Mouse (Mus musculus) intestine, postnatal 0 days (tissue): ENCODE data around the gene Uqcrq. TPM values are rescaled to one million over a fixed set of nuclear protein-coding genes. Genes with fewer than 3 reads are reported as not detected.

Experiments
- ATAC-seq: fragments of 200-750 bp; cut with Nextera tagmentation; 2 replicates; pipeline ENCODE4 v1.8.0; 2017; ENCODE audit warnings: mild to moderate bottlenecking, moderate TSS enrichment, moderate library complexity
- H3K27ac ChIP-seq: fragments of 300-500 bp; sonication (generic); 2 replicates; pipeline ENCODE4 v1.5.1; 2014; ENCODE audit warnings: mild to moderate bottlenecking, low read depth, low read length, moderate library complexity
- H3K27me3 ChIP-seq: fragments of 300-500 bp; sonication (generic); replicated peaks from 2 replicates; pipeline ENCODE4 v1.6.1; 2014; ENCODE audit warnings: low read length, mixed read lengths; ENCODE audit not compliant: control insufficient read depth, insufficient read depth
- H3K36me3 ChIP-seq: fragments of 300-500 bp; sonication (generic); 2 replicates; pipeline ENCODE4 v1.6.1; 2014; ENCODE audit warnings: mild to moderate bottlenecking, moderate library complexity; ENCODE audit not compliant: control insufficient read depth, insufficient read depth
- H3K4me1 ChIP-seq: fragments of 300-500 bp; sonication (generic); replicated peaks from 2 replicates; pipeline ENCODE4 v1.6.1; 2014; ENCODE audit warnings: antibody characterized with exemption, low read length, mixed read lengths; ENCODE audit not compliant: control insufficient read depth, insufficient read depth
- H3K4me2 ChIP-seq: fragments of 300-500 bp; sonication (generic); replicated peaks from 2 replicates; pipeline ENCODE4 v1.6.1; 2014; ENCODE audit warnings: low read depth, mild to moderate bottlenecking, moderate library complexity
- H3K4me3 ChIP-seq: fragments of 300-500 bp; sonication (generic); 2 replicates; pipeline ENCODE4 v1.5.1; 2014; ENCODE audit warnings: low read depth, low read length
- H3K9ac ChIP-seq: fragments of 300-500 bp; sonication (generic); 2 replicates; pipeline ENCODE4 v1.6.1; 2014; ENCODE audit warnings: mild to moderate bottlenecking, low read depth, low read length
- H3K9me3 ChIP-seq: fragments of 300-500 bp; sonication (generic); 2 replicates; pipeline ENCODE4 v1.6.1; 2016; ENCODE audit warnings: mixed run types; ENCODE audit not compliant: control insufficient read depth
- CTCF ChIP-seq: sonication (generic); IDR thresholded peaks from 2 replicates; pipeline ENCODE4 v1.5.1; 2016; ENCODE audit warnings: low read depth, mild to moderate bottlenecking, control low read depth, antibody characterized with exemption, moderate library complexity
- WGBS: fragments of 180-500 bp; shearing (Covaris S2); extraction: QIAGEN DNeasy Blood & Tissue Kit; methylation state at CpG from one replicate; pipeline ENCODE4 v1.1.7; 2014; 5-methylcytosine and 5-hydroxymethylcytosine counted together
- microRNA-seq: library from miRNA; unstranded; fragments of <30 nt; microRNA quantifications from one replicate; pipeline ENCODE4, GENCODE M21; 2016
- polyA plus RNA-seq: library from polyadenylated mRNA; unstranded; fragments of >200 nt; fragmentation: Nextera tagmentation; extraction: Ambion mirVana; gene quantifications from 2 replicates; pipeline ENCODE4 v1.2.1, GENCODE M21; 2015

Gene Uqcrq
- polyA plus RNA-seq, 1 experiment from 2014 or later = 2,040 TPM

GRCm38 (mm10) chr11:53403638-53404037 lies 27.0 kb downstream of the Uqcrq start:
- ATAC-seq = no peak
- H3K9me3 ChIP-seq = no peaks in the 10 kb centered on the region
- no peak overlapping the region for H3K9ac ChIP-seq
- WGBS = 69% methylated on average over 1 of the region's 1 CpGs
- peaks cover 77% of the 10 kb centered on the region for H3K36me3 ChIP-seq
- H3K4me3 ChIP-seq = no peak overlapping the region
- no peak for TF ChIP-seq CTCF
- no peaks in the 10 kb centered on the region for H3K4me1 ChIP-seq
- no peaks in the 10 kb centered on the region for H3K27me3 ChIP-seq
- H3K4me2 ChIP-seq = no peak overlapping the region
- H3K27ac ChIP-seq = no peak overlapping the region

GRCm38 (mm10) chr11:53393856-53394255 lies 36.8 kb downstream of the Uqcrq start:
- no peak overlapping the region for H3K27ac ChIP-seq
- peaks cover 37% of the 10 kb centered on the region for H3K36me3 ChIP-seq

GRCm38 (mm10) chr11:53383758-53384428 lies 46.7 kb downstream of the Uqcrq start:
- no peak overlapping the region for H3K4me2 ChIP-seq
- H3K9ac ChIP-seq = no peak overlapping the region
- no peaks in the 10 kb centered on the region for H3K27me3 ChIP-seq
- H3K4me1 ChIP-seq = no peaks in the 10 kb centered on the region
- H3K36me3 ChIP-seq = peaks cover 16% of the 10 kb centered on the region
- H3K4me3 ChIP-seq = no peak overlapping the region
- ATAC-seq = peak; percentile 82
- no peak for TF ChIP-seq CTCF
- WGBS = 66% methylated on average over 2 of the region's 2 CpGs
- no peak overlapping the region for H3K27ac ChIP-seq
- H3K9me3 ChIP-seq = no peaks in the 10 kb centered on the region

More at GRCm38 (mm10) chr11:53393856-53394255, 36.8 kb downstream of the Uqcrq start:
- H3K4me3 ChIP-seq = no peak overlapping the region
- H3K4me2 ChIP-seq = no peak overlapping the region
- TF ChIP-seq CTCF = no peak
- no peaks in the 10 kb centered on the region for H3K4me1 ChIP-seq
- H3K9ac ChIP-seq = no peak overlapping the region
- no peaks in the 10 kb centered on the region for H3K27me3 ChIP-seq
- 60% methylated on average over 1 of the region's 1 CpGs for WGBS
- no peaks in the 10 kb centered on the region for H3K9me3 ChIP-seq
- ATAC-seq = no peak

GRCm38 (mm10) chr11:53378918-53379317 lies 51.7 kb downstream of the Uqcrq start:
- Histone ChIP-seq H3K9me3 (no peaks in the 10 kb centered on the region), H3K4me3 (no peak overlapping the region), H3K4me2 (no peak overlapping the region), H3K9ac (no peak overlapping the region), H3K27ac (no peak overlapping the region), H3K27me3 (no peaks in the 10 kb centered on the region), H3K36me3 (peaks cover 17% of the 10 kb centered on the region), H3K4me1 (no peaks in the 10 kb centered on the region)
- 65% methylated on average over 1 of the region's 1 CpGs for WGBS
- no peak for TF ChIP-seq CTCF
- no peak for ATAC-seq

Small RNA genes within 50 kb of the gene (microRNA-seq; reads per million reads assigned to microRNA genes)
- not detected for gene Mir6920

Other genes with a start within 250 kb of the Uqcrq start
- 65.8 and 67.6 TPM in 2 replicates for gene Hspa4, start 130.4 kb downstream of the Uqcrq start, polyA plus RNA-seq
- gene Zcchc10, start 106.2 kb downstream of the Uqcrq start, polyA plus RNA-seq = 10.1 and 10.8 TPM in 2 replicates
- 19.0 and 23.6 TPM in 2 replicates for gene Aff4, start 80.0 kb downstream of the Uqcrq start, polyA plus RNA-seq
- 1,325 and 1,459 TPM in 2 replicates for gene Leap2, start 7.7 kb downstream of the Uqcrq start, polyA plus RNA-seq
- gene Gdf9, start 192 bp upstream of the Uqcrq start, polyA plus RNA-seq = 5.5 and 5.6 TPM in 2 replicates
- 0.12 and 0.23 TPM in 2 replicates for gene Gm10447, start 26.3 kb upstream of the Uqcrq start, polyA plus RNA-seq
- 3.0 and 3.7 TPM in 2 replicates for gene Shroom1, start 26.4 kb upstream of the Uqcrq start, polyA plus RNA-seq
- not detected in 2 replicates for gene Gm9837, start 39.6 kb upstream of the Uqcrq start, polyA plus RNA-seq
- gene Gm9945, start 49.3 kb upstream of the Uqcrq start, polyA plus RNA-seq = not detected in 2 replicates
- 1.1 and 1.5 TPM in 2 replicates for gene Sowaha, start 49.4 kb upstream of the Uqcrq start, polyA plus RNA-seq
- gene Sept8, start 88.4 kb upstream of the Uqcrq start, polyA plus RNA-seq = 10.0 and 10.5 TPM in 2 replicates
- gene Kif3a, start 136.5 kb upstream of the Uqcrq start, polyA plus RNA-seq = 17.0 and 18.4 TPM in 2 replicates
- 0.29 and 0.39 TPM in 2 replicates for gene Il4, start 187.8 kb upstream of the Uqcrq start, polyA plus RNA-seq
- not detected in 2 replicates for gene Il13, start 203.9 kb upstream of the Uqcrq start, polyA plus RNA-seq